Mouse (Mus musculus) liver, postnatal 0 days (tissue): Measurements from ENCODE around the gene Kcnj6.

Source experiments
- CTCF ChIP-seq: sonication (generic); IDR thresholded peaks from 2 replicates; pipeline ENCODE4 v1.5.1; 2016; ENCODE audit warnings: antibody characterized with exemption, low read depth
- EP300 ChIP-seq: IDR thresholded peaks from 2 replicates; pipeline ENCODE4 v1.6.1; 2016; ENCODE audit warnings: antibody characterized with exemption, low read depth, mild to moderate bottlenecking

- TF ChIP-seq CTCF (no peak), EP300 (no peak)
Observed at GRCm38 (mm10) chr16:94793041-94793440, 204.5 kb downstream of the Kcnj6 start.
